Mouse (Mus musculus): ENCODE data around the gene 1110017D15Rik.

DNA sequence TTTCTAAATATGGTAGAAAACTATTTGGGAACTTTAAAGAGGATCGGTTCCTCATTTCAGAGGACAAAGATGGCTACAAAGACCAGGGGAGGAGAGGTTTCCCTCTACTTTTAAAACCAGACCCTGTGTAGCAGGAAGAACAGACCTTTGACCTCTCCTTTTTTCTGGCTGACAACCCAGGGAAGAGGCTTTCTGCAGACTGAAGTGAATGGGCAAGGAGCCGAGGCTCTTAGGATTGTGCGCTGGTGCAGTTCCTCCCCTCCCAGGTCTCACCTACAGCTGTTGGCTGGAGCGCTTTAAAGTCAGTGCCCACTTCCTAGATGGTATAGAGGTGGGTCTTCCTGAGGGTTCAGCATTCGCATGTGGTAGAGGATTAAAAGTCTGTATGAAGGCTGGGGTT is 20.1 kb downstream of the 1110017D15Rik start:
- no peak for TF ChIP-seq HCFC1 (IDR thresholded peaks at IDR 0.05; ENCODE audit: borderline replicate concordance, insufficient read depth, low read length)
- no peak for TF ChIP-seq CHD2 (IDR thresholded peaks at IDR 0.05; ENCODE audit: low read depth, low read length)
- TF ChIP-seq MAFK (IDR thresholded peaks at IDR 0.05; ENCODE audit: insufficient read depth, low read depth, low read length) = no peak
